Mouse (Mus musculus): ENCODE measurements at regions not wholly inside any gene's neighbourhood (a gene's known extent, or its start where the extent isn't known, plus 50 kb on each side); places are given as distances from the start of the nearest gene placed in this dataset.

GRCm38 (mm10) chr2:15166435-15167024, 111.7 kb upstream of the Nsun6 start:
- TF ChIP-seq POLR2A (IDR thresholded peaks at IDR 0.05; ENCODE audit: insufficient read depth, low read depth, low read length) (no peak), CTCF (IDR thresholded peaks at IDR 0.05) (no peak)

Data from heart, adult 2 months (tissue).